In genomic region chr13:40885935-40886642, GRCm38 (mm10) we compare ENCODE assay signal across 8 mouse cellular contexts. TPM values are rescaled to one million over a fixed set of nuclear protein-coding genes. Genes with fewer than 3 reads are reported as not detected.
DNase-seq lines count a peak whose midpoint lies in the region; ATAC-seq and TF ChIP-seq lines count a peak whose summit lies in the region.

No protein-coding gene starts in this region.

- no peak for DNase-seq in heart, embryonic 10.5 days (ENCODE audit: low spot score)
- DNase-seq in heart, postnatal 4 days, result no peak
- no peak for DNase-seq in urinary bladder, adult 18-20 months (ENCODE audit: low spot score in 2 of 2)
- DNase-seq in right cerebral cortex, postnatal 14 days, result no peak
- DNase-seq in retina, postnatal 1 day, result no peak

- H3K9me3 ChIP-seq in heart, embryonic 10.5 days, result no peaks in the 10 kb centered on the region
- H3K9me3 ChIP-seq in E14TG2a.4 (ENCODE audit: low read length), result no peaks in the 10 kb centered on the region
- no peaks in the 10 kb centered on the region for H3K9me3 ChIP-seq in liver, embryonic 16.5 days (replicated peaks; ENCODE audit: control insufficient read depth, low read length)

- WGBS in heart, embryonic 10.5 days, result 39% methylated on average over 10 of the region's 10 CpGs
- WGBS in liver, embryonic 16.5 days (ENCODE audit: insufficient replicate concordance), result 22% methylated on average over 10 of the region's 10 CpGs

- H3K4me3 ChIP-seq in heart, embryonic 10.5 days, result peak overlapping the region; percentile 59
- peak overlapping the region; percentile 88 for H3K4me3 ChIP-seq in E14TG2a.4 (replicated peaks; ENCODE audit: low read length)
- H3K4me3 ChIP-seq in liver, embryonic 16.5 days (ENCODE audit: low read depth, low read length), result no peak overlapping the region

- peak overlapping the region; percentile 43; the same call in 1 of the 2 replicates for H3K4me2 ChIP-seq in liver, embryonic 16.5 days (ENCODE audit: low read depth, low read length)

- peaks cover 27% of the 10 kb centered on the region for H3K4me1 ChIP-seq in heart, embryonic 10.5 days
- H3K4me1 ChIP-seq in E14TG2a.4 (replicated peaks; ENCODE audit: low read depth, low read length), result peaks cover 87% of the 10 kb centered on the region
- peaks cover 6% of the 10 kb centered on the region; the same call in 1 of the 2 replicates for H3K4me1 ChIP-seq in liver, embryonic 16.5 days (ENCODE audit: control insufficient read depth, low read depth, low read length)

- H3K27me3 ChIP-seq in heart, embryonic 10.5 days (ENCODE audit: insufficient read depth, poor library complexity, severe bottlenecking), result no peaks in the 10 kb centered on the region
- H3K27me3 ChIP-seq in E14TG2a.4 (ENCODE audit: insufficient read depth, low read length), result no peaks in the 10 kb centered on the region
- H3K27me3 ChIP-seq in liver, embryonic 16.5 days (ENCODE audit: control insufficient read depth, insufficient read depth, low read depth, low read length), result peaks cover 16% of the 10 kb centered on the region

- peak; percentile 69 for ATAC-seq in granulocyte monocyte progenitor cell, adult 5-6 weeks (replicated peaks; ENCODE audit: poor library complexity, severe bottlenecking)
- ATAC-seq in liver, embryonic 16.5 days (ENCODE audit: low read depth), result no peak

- no peaks in the 10 kb centered on the region for H3K36me3 ChIP-seq in heart, embryonic 10.5 days
- H3K36me3 ChIP-seq in E14TG2a.4 (ENCODE audit: insufficient read depth, low read length), result peaks cover 20% of the 10 kb centered on the region
- no peaks in the 10 kb centered on the region for H3K36me3 ChIP-seq in liver, embryonic 16.5 days (ENCODE audit: control insufficient read depth, insufficient read depth)

- H3K27ac ChIP-seq in heart, embryonic 10.5 days, result peak overlapping the region; percentile 83
- H3K27ac ChIP-seq in liver, embryonic 16.5 days (ENCODE audit: low read length), result no peak overlapping the region

- no peak for TF ChIP-seq CTCF in E14TG2a.4 (conservative IDR thresholded peaks at IDR 0.05; ENCODE audit: low read length)

- H3K9ac ChIP-seq in liver, embryonic 16.5 days (ENCODE audit: low read depth, low read length), result no peak overlapping the region

RNA-seq across cellular contexts. Expression of gene Gcnt2, which starts 26.5 kb away (rescaled TPM):
- polyA plus RNA-seq in heart, embryonic 10.5 days (2016; fragmentation: Nextera tagmentation; extraction: Ambion mirVana), result 2.7 and 3.5 TPM in 2 replicates
- total RNA-seq in heart, postnatal 4 days (2021), result 10 to 100 TPM; 12.7 to 14.5 TPM
- 14.8 and 36.7 TPM in 2 replicates for total RNA-seq in granulocyte monocyte progenitor cell, adult 5-6 weeks (2014; fragmentation: Nextera tagmentation)
- total RNA-seq in granulocyte monocyte progenitor cell, adult 5-6 weeks (2017), result 8.4 and 8.9 TPM in 2 replicates
- polyA plus RNA-seq in liver, embryonic 16.5 days (2015; fragmentation: Nextera tagmentation; extraction: Ambion mirVana), result 2.2 and 3.1 TPM in 2 replicates
